Mouse (Mus musculus) embryonic fibroblast, embryonic 13.5 days (primary cell): ENCODE measurements around the gene Sh3pxd2b.

Experiments
- CTCF ChIP-seq: IDR thresholded peaks from 2 replicates; pipeline ENCODE4 v1.5.1; 2011; ENCODE audit warnings: mild to moderate bottlenecking, control low read depth, low read length, moderate library complexity, borderline replicate concordance; ENCODE audit not compliant: insufficient read depth
- POLR2A ChIP-seq: IDR thresholded peaks from 2 replicates; pipeline ENCODE4 v1.6.1; 2011; ENCODE audit warnings: low read depth, mild to moderate bottlenecking, control low read depth, low read length, moderate library complexity

DNA sequence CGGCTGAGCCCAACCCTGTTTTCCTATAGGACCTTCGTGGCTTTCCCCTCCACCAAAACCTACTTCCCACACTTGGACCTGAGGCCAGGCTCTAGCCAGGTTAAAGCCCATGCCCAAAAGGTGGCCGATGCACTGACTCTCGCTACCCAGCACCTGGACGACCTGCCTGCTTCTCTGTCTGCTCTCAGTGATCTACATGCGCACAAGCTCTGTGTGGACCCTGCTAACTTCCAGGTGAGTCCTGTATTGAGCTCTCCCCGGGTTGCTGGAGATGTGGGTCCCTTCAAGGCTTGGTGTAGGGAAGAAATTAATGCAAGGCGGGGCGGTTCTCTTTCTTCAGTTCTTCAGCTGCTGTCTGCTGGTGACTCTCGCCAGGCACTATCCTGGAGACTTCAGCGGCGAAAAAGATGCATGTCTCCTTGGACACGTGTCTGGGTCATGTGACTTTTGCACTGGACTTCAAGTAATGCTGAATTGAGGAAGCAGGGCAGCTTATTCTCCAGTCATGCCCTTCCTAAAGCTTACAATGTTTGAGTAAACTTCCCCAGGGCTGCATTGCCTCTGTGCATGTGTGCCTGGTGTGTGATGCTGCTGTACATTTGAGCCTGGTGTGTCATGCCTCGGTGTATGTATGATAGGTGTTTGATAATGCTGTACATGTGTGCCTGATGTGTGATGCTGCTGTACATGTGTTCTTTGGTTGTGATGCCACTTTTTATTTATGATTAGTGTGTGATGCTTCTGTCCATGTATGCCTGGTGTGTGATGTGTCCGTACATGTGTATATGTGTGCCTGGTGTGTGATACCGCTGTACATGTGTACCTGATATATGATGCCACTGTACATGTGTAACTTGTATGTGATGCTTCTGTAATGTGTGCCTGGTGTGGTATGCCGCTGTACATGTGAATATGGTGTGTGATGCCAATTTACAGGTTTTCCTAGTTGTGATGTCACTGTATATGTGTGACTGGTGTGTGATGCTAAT lies 47.0 kb upstream of the Sh3pxd2b start:
- no peak for TF ChIP-seq CTCF
- no peak for TF ChIP-seq POLR2A
